Mouse (Mus musculus): ENCODE measurements around the gene Krtap17-1. TPM values are rescaled to one million over a fixed set of nuclear protein-coding genes. Genes with fewer than 3 reads are reported as not detected.

The Krtap17-1 gene
- total RNA-seq, 1 experiment: not detected

DNA sequence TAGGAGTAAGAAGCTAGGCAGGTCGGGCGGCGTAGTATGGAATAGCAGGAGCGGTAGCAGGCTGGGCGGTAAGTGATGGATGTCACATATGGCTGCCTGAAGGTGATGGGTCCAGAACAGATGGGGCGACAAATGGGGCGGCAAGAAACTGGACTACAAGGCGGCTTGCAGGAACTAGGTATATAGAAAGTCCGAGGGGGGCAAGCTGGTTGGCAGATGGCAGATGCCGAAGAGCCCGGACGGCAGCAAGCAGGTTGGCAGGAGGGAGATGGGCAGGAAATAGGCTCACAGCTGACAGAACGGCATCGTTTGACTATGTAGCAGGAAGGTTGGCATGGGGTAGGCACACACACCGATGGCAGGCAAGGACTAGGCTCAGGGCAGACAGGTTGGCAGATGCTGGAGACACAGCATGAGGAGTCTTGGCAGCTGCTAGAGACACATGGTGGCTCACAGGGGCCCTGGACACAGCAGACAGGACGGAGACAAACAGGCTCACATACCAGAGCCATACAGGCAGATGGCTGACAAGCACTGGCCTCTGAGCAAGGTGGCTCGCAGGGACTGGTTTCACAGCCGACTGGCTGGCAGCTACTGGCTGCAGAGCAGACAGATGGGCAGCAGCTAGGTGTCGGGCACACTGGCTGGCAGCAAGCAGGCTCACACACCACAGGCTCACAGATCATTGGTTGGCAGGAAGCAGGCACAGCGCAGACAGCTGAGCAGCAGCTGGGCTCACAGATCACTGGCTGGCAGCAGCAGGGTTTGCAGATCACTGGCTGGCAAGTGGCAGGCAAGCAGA lies 8.3 kb downstream of the Krtap17-1 start:
- H3K27ac ChIP-seq (ENCODE audit: insufficient read depth, low read depth, low read length, poor library complexity, severe bottlenecking): no peak overlapping the region
- no peak for DNase-seq (ENCODE audit: low read depth, low spot score)

DNA sequence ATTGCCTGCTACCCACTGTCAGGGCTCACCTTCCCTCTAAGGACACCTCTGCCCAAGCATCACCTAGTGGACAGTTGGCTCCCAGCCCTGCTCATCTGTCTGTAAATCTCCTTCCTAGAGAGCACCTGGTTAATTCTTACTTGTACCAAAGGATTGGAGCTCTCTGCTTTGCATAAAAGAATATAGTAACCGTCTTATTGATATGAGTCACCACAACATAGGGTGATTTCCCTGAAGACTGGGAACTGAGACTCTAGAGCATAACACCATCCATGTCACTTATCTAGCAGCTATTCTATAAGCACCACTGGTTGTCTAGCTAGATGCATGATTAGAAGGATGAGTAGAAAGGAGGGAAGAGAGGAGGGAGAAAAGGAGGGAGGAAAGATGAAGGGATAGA lies 10.4 kb downstream of the Krtap17-1 start:
- no peak overlapping the region for H3K9ac ChIP-seq (ENCODE audit: insufficient read depth, low read depth, low read length, poor library complexity, severe bottlenecking)
- TF ChIP-seq CHD2 (IDR thresholded peaks at IDR 0.05; ENCODE audit: low read depth, low read length) (no peak), ZC3H11A (IDR thresholded peaks at IDR 0.05; ENCODE audit: borderline replicate concordance, low read depth, low read length) (no peak), HCFC1 (IDR thresholded peaks at IDR 0.05; ENCODE audit: borderline replicate concordance, insufficient read depth, low read length) (no peak), MAFK (IDR thresholded peaks at IDR 0.05; ENCODE audit: insufficient read depth, low read depth, low read length) (no peak), ZNF384 (IDR thresholded peaks at IDR 0.05; ENCODE audit: low read depth, low read length) (no peak)
- H3K36me3 ChIP-seq (ENCODE audit: control insufficient read depth, insufficient read depth, low read length, poor library complexity, severe bottlenecking): no peaks in the 10 kb centered on the region
- DNase-seq (ENCODE audit: low read depth, low spot score): no peak
- no peaks in the 10 kb centered on the region for H3K4me1 ChIP-seq (ENCODE audit: control insufficient read depth in 2 of 2, insufficient read depth in 2 of 2, low read length in 2 of 2, poor library complexity in 1 of 2)
- no peak overlapping the region for H3K4me3 ChIP-seq (ENCODE audit: insufficient read depth in 1 of 2, low read depth in 1 of 2, low read length in 2 of 2, poor library complexity in 1 of 2, severe bottlenecking in 1 of 2)
- in situ Hi-C loops (cut with MboI; ENCODE audit: low sequenced_read_pairs in 2 of 2, unreplicated experiment in 2 of 2): no loop called here
- H3K27ac ChIP-seq (ENCODE audit: insufficient read depth, low read depth, low read length, poor library complexity, severe bottlenecking): no peak overlapping the region
- no peaks in the 10 kb centered on the region for H3K9me3 ChIP-seq (ENCODE audit: control insufficient read depth, insufficient read depth, low read depth, low read length)

More for the DNA sequence above, 8.3 kb downstream of the Krtap17-1 start:
- H3K4me1 ChIP-seq (ENCODE audit: control insufficient read depth in 2 of 2, insufficient read depth in 2 of 2, low read length in 2 of 2, poor library complexity in 1 of 2): no peaks in the 10 kb centered on the region
- H3K4me3 ChIP-seq (ENCODE audit: insufficient read depth in 1 of 2, low read depth in 1 of 2, low read length in 2 of 2, poor library complexity in 1 of 2, severe bottlenecking in 1 of 2): no peak overlapping the region
- no peak for TF ChIP-seq ZC3H11A (IDR thresholded peaks at IDR 0.05; ENCODE audit: borderline replicate concordance, low read depth, low read length)
- no peak for TF ChIP-seq ZNF384 (IDR thresholded peaks at IDR 0.05; ENCODE audit: low read depth, low read length)
- no peak for TF ChIP-seq MAFK (IDR thresholded peaks at IDR 0.05; ENCODE audit: insufficient read depth, low read depth, low read length)
- no peak for TF ChIP-seq CHD2 (IDR thresholded peaks at IDR 0.05; ENCODE audit: low read depth, low read length)
- H3K36me3 ChIP-seq (ENCODE audit: control insufficient read depth, insufficient read depth, low read length, poor library complexity, severe bottlenecking): no peaks in the 10 kb centered on the region
- in situ Hi-C loops (cut with MboI; ENCODE audit: low sequenced_read_pairs in 2 of 2, unreplicated experiment in 2 of 2): no loop called here
- H3K9me3 ChIP-seq (ENCODE audit: control insufficient read depth, insufficient read depth, low read depth, low read length): no peaks in the 10 kb centered on the region
- no peak overlapping the region for H3K9ac ChIP-seq (ENCODE audit: insufficient read depth, low read depth, low read length, poor library complexity, severe bottlenecking)

- TF ChIP-seq ZNF384 (IDR thresholded peaks at IDR 0.05; ENCODE audit: low read depth, low read length) (no peak), CHD2 (IDR thresholded peaks at IDR 0.05; ENCODE audit: low read depth, low read length) (no peak), ZC3H11A (IDR thresholded peaks at IDR 0.05; ENCODE audit: borderline replicate concordance, low read depth, low read length) (no peak), MAFK (IDR thresholded peaks at IDR 0.05; ENCODE audit: insufficient read depth, low read depth, low read length) (no peak), HCFC1 (IDR thresholded peaks at IDR 0.05; ENCODE audit: borderline replicate concordance, insufficient read depth, low read length) (no peak)
- H3K27ac ChIP-seq (ENCODE audit: insufficient read depth, low read depth, low read length, poor library complexity, severe bottlenecking): no peak overlapping the region
- H3K9ac ChIP-seq (ENCODE audit: insufficient read depth, low read depth, low read length, poor library complexity, severe bottlenecking): no peak overlapping the region
- no peaks in the 10 kb centered on the region for H3K9me3 ChIP-seq (ENCODE audit: control insufficient read depth, insufficient read depth, low read depth, low read length)
- in situ Hi-C loops (cut with MboI; ENCODE audit: low sequenced_read_pairs in 2 of 2, unreplicated experiment in 2 of 2): no loop called here
- no peak for DNase-seq (ENCODE audit: low read depth, low spot score)
- no peaks in the 10 kb centered on the region for H3K4me1 ChIP-seq (ENCODE audit: control insufficient read depth in 2 of 2, insufficient read depth in 2 of 2, low read length in 2 of 2, poor library complexity in 1 of 2)
- H3K4me3 ChIP-seq (ENCODE audit: insufficient read depth in 1 of 2, low read depth in 1 of 2, low read length in 2 of 2, poor library complexity in 1 of 2, severe bottlenecking in 1 of 2): no peak overlapping the region
- no peaks in the 10 kb centered on the region for H3K36me3 ChIP-seq (ENCODE audit: control insufficient read depth, insufficient read depth, low read length, poor library complexity, severe bottlenecking)
These were observed 11.1 kb downstream of the Krtap17-1 start for GRCm38 (mm10) chr11:99982731-99983130.

- H3K4me1 ChIP-seq (ENCODE audit: control insufficient read depth in 2 of 2, insufficient read depth in 2 of 2, low read length in 2 of 2, poor library complexity in 1 of 2): no peaks in the 10 kb centered on the region
- H3K9me3 ChIP-seq (ENCODE audit: control insufficient read depth, insufficient read depth, low read depth, low read length): no peaks in the 10 kb centered on the region
- no peak for DNase-seq (ENCODE audit: low read depth, low spot score)
- in situ Hi-C loops (cut with MboI; ENCODE audit: low sequenced_read_pairs in 2 of 2, unreplicated experiment in 2 of 2): no loop called here
- H3K4me3 ChIP-seq (ENCODE audit: insufficient read depth in 1 of 2, low read depth in 1 of 2, low read length in 2 of 2, poor library complexity in 1 of 2, severe bottlenecking in 1 of 2): no peak within 1 kb of the TSS
- no peak for TF ChIP-seq HCFC1 (IDR thresholded peaks at IDR 0.05; ENCODE audit: borderline replicate concordance, insufficient read depth, low read length)
- no peak for TF ChIP-seq ZC3H11A (IDR thresholded peaks at IDR 0.05; ENCODE audit: borderline replicate concordance, low read depth, low read length)
- no peak for TF ChIP-seq ZNF384 (IDR thresholded peaks at IDR 0.05; ENCODE audit: low read depth, low read length)
- no peak for TF ChIP-seq CHD2 (IDR thresholded peaks at IDR 0.05; ENCODE audit: low read depth, low read length)
- no peak for TF ChIP-seq MAFK (IDR thresholded peaks at IDR 0.05; ENCODE audit: insufficient read depth, low read depth, low read length)
- H3K36me3 ChIP-seq (ENCODE audit: control insufficient read depth, insufficient read depth, low read length, poor library complexity, severe bottlenecking): no peaks in the 10 kb centered on the region
- no peak within 1 kb of the TSS for H3K27ac ChIP-seq (ENCODE audit: insufficient read depth, low read depth, low read length, poor library complexity, severe bottlenecking)
- H3K9ac ChIP-seq (ENCODE audit: insufficient read depth, low read depth, low read length, poor library complexity, severe bottlenecking): no peak within 1 kb of the TSS
These were observed 14.8 kb downstream of the Krtap17-1 start, which contains the start of gene Krtap29-1 for GRCm38 (mm10) chr11:99978953-99979352. Krtap29-1 (minus strand) TSS chr11:99979053.

Measured in ES-E14 (cell line).